Mouse (Mus musculus) cerebellum, postnatal 4 days (tissue): ENCODE data around the gene Iqsec3.

Source experiments
- DNase-seq, 2 experiments: peaks; one replicate each; pipeline ENCODE4 v3.0.0; 2022; ENCODE audit warnings: low spot score in 2 of 2, mixed read lengths in 1 of 2

The Iqsec3 gene

GRCm38 (mm10) chr6:121473093-121473821, at the start of gene Iqsec3:
Gene Iqsec3, minus strand, starts transcription at chr6:121473678.
- peak; percentile 83 to 86 for DNase-seq

- DNase-seq: no peak
Observed at GRCm38 (mm10) chr6:121522106-121522705, 48.7 kb upstream of the Iqsec3 start.

- DNase-seq: no peak
Observed at GRCm38 (mm10) chr6:121521030-121521429, 47.6 kb upstream of the Iqsec3 start.

GRCm38 (mm10) chr6:121519896-121520295, 46.4 kb upstream of the Iqsec3 start:
- DNase-seq: no peak

- DNase-seq: no peak
Observed at GRCm38 (mm10) chr6:121519266-121519810, 45.9 kb upstream of the Iqsec3 start.

GRCm38 (mm10) chr6:121517726-121518125, 44.2 kb upstream of the Iqsec3 start:
- no peak for DNase-seq

GRCm38 (mm10) chr6:121510381-121510780, 36.9 kb upstream of the Iqsec3 start:
- DNase-seq: no peak

GRCm38 (mm10) chr6:121509871-121510270, 36.4 kb upstream of the Iqsec3 start:
- no peak for DNase-seq

GRCm38 (mm10) chr6:121508266-121508665, 34.8 kb upstream of the Iqsec3 start:
- DNase-seq: no peak

- no peak for DNase-seq
Observed at GRCm38 (mm10) chr6:121501044-121501638, 27.7 kb upstream of the Iqsec3 start.

- no peak for DNase-seq
Observed at GRCm38 (mm10) chr6:121499856-121500255, 26.4 kb upstream of the Iqsec3 start.

GRCm38 (mm10) chr6:121498819-121499535, 25.5 kb upstream of the Iqsec3 start:
- peak in 1 of 2 experiments; percentile 10 for DNase-seq

- DNase-seq: no peak
Observed at GRCm38 (mm10) chr6:121495606-121496005, 22.1 kb upstream of the Iqsec3 start.

GRCm38 (mm10) chr6:121495026-121495425, 21.5 kb upstream of the Iqsec3 start:
- no peak for DNase-seq

GRCm38 (mm10) chr6:121494319-121494718, 20.8 kb upstream of the Iqsec3 start:
- no peak for DNase-seq

- no peak for DNase-seq
Observed at GRCm38 (mm10) chr6:121491339-121491738, 17.9 kb upstream of the Iqsec3 start.

GRCm38 (mm10) chr6:121472273-121472672, 1.2 kb downstream of the Iqsec3 start:
- DNase-seq: no peak

- peak in 1 of 2 experiments; percentile 30 for DNase-seq
Observed at GRCm38 (mm10) chr6:121468235-121468634, 5.2 kb downstream of the Iqsec3 start.

- no peak for DNase-seq
Observed at GRCm38 (mm10) chr6:121462628-121463340, 10.7 kb downstream of the Iqsec3 start.

- peak in 1 of 2 experiments; percentile 11 for DNase-seq
Observed at GRCm38 (mm10) chr6:121457381-121457780, 16.1 kb downstream of the Iqsec3 start.

GRCm38 (mm10) chr6:121456651-121457050, 16.8 kb downstream of the Iqsec3 start:
- DNase-seq: peak in 1 of 2 experiments; percentile 55
